9 mouse cellular contexts compared by ENCODE assay signal in genomic region chr13:110968507-110968905, GRCm38 (mm10).
DNase-seq lines count a peak whose midpoint lies in the region; ATAC-seq and TF ChIP-seq lines count a peak whose summit lies in the region.
"Had no signal": no experiment of that assay in that cellular context is flagged by ENCODE, and none has a peak within 500 bp of the region (broad histone marks: within the 10 kb centered on the region; RNA-seq: fewer than 3 reads in every experiment).

No protein-coding gene starts in this region.

- H3K27ac ChIP-seq in forebrain, embryonic 16.5 days (ENCODE audit: low read length) = no peak overlapping the region
- H3K27ac ChIP-seq in hindbrain, embryonic 13.5 days = no peak overlapping the region
- no peak overlapping the region for H3K27ac ChIP-seq in neural tube, embryonic 14.5 days (ENCODE audit: low read depth, low read length)
- H3K27ac ChIP-seq: midbrain, embryonic 12.5 days had no signal

- no peak overlapping the region for H3K9ac ChIP-seq in forebrain, embryonic 16.5 days (replicated peaks; ENCODE audit: low read depth, low read length)
- no peak overlapping the region for H3K9ac ChIP-seq in hindbrain, embryonic 13.5 days
- H3K9ac ChIP-seq in neural tube, embryonic 14.5 days (replicated peaks; ENCODE audit: low read depth, low read length) = no peak overlapping the region
- H3K9ac ChIP-seq: midbrain, embryonic 12.5 days had no signal

- DNase-seq in kidney, postnatal 10 days = peak; percentile 32
- no peak for DNase-seq in kidney, adult 8-10 months
- DNase-seq in brain, embryonic 14.5 days (ENCODE audit: low read depth) = peak; percentile 31
- DNase-seq in thymus, postnatal 14 days = no peak
- DNase-seq in layer of hippocampus, adult 9-11 months = no peak

- no peak overlapping the region for H3K4me2 ChIP-seq in forebrain, embryonic 16.5 days (ENCODE audit: low read length)
- no peak overlapping the region for H3K4me2 ChIP-seq in hindbrain, embryonic 13.5 days
- no peak overlapping the region for H3K4me2 ChIP-seq in neural tube, embryonic 14.5 days (ENCODE audit: low read depth, low read length)
- H3K4me2 ChIP-seq: midbrain, embryonic 12.5 days had no signal

- WGBS in forebrain, embryonic 16.5 days = 39% methylated on average over 7 of the region's 7 CpGs
- 61% methylated on average over 7 of the region's 7 CpGs for WGBS in hindbrain, embryonic 13.5 days
- WGBS in neural tube, embryonic 14.5 days = 67% methylated on average over 7 of the region's 7 CpGs

- ATAC-seq in forebrain, embryonic 16.5 days = peak; percentile 29
- ATAC-seq in hindbrain, embryonic 13.5 days (ENCODE audit: low FRiP score) = peak; percentile 72
- peak; percentile 52; the same call in 1 of the 2 replicates for ATAC-seq in neural tube, embryonic 14.5 days (ENCODE audit: low read depth)

- no peak for TF ChIP-seq POLR2A in brain, embryonic 14.5 days (IDR thresholded peaks at IDR 0.05; ENCODE audit: borderline replicate concordance, extremely low read depth, insufficient read depth, insufficient read length, poor library complexity, severe bottlenecking)

- H3K4me3 ChIP-seq in forebrain, embryonic 16.5 days (replicated peaks; ENCODE audit: low read length) = no peak overlapping the region
- H3K4me3 ChIP-seq in hindbrain, embryonic 13.5 days = no peak overlapping the region
- H3K4me3 ChIP-seq in neural tube, embryonic 14.5 days (ENCODE audit: low read depth, low read length) = no peak overlapping the region
- H3K4me3 ChIP-seq: midbrain, embryonic 12.5 days had no signal

- H3K36me3 ChIP-seq in forebrain, embryonic 16.5 days (ENCODE audit: control insufficient read depth, insufficient read depth) = no peaks in the 10 kb centered on the region
- H3K36me3 ChIP-seq in hindbrain, embryonic 13.5 days = no peaks in the 10 kb centered on the region
- no peaks in the 10 kb centered on the region for H3K36me3 ChIP-seq in neural tube, embryonic 14.5 days (ENCODE audit: control insufficient read depth, insufficient read depth, low read length)
- H3K36me3 ChIP-seq: midbrain, embryonic 12.5 days had no signal

- TF ChIP-seq CTCF in brain, embryonic 14.5 days (IDR thresholded peaks at IDR 0.05; ENCODE audit: borderline replicate concordance, extremely low read depth, insufficient read depth, insufficient read length) = peak; percentile 17; the same call in 1 of the 2 replicates

- no peaks in the 10 kb centered on the region for H3K9me3 ChIP-seq in forebrain, embryonic 16.5 days (ENCODE audit: control insufficient read depth, low read length)
- H3K9me3 ChIP-seq in hindbrain, embryonic 13.5 days = no peaks in the 10 kb centered on the region
- no peaks in the 10 kb centered on the region for H3K9me3 ChIP-seq in neural tube, embryonic 14.5 days (ENCODE audit: control insufficient read depth, low read length)
- H3K9me3 ChIP-seq: midbrain, embryonic 12.5 days had no signal

- H3K27me3 ChIP-seq in forebrain, embryonic 16.5 days (replicated peaks; ENCODE audit: control insufficient read depth, insufficient read depth, low read length) = no peaks in the 10 kb centered on the region
- H3K27me3 ChIP-seq in hindbrain, embryonic 13.5 days = no peaks in the 10 kb centered on the region
- no peaks in the 10 kb centered on the region for H3K27me3 ChIP-seq in neural tube, embryonic 14.5 days (ENCODE audit: control insufficient read depth, insufficient read depth, low read length)

- 0 out of 2 replicates have a peak, but pooled peaks cover 3% of the 10 kb centered on the region for H3K4me1 ChIP-seq in forebrain, embryonic 16.5 days (replicated peaks; ENCODE audit: control insufficient read depth, insufficient read depth, low read length)
- H3K4me1 ChIP-seq in hindbrain, embryonic 13.5 days (replicated peaks) = peaks cover 4% of the 10 kb centered on the region; the same call in 1 of the 2 replicates
- no peaks in the 10 kb centered on the region for H3K4me1 ChIP-seq in neural tube, embryonic 14.5 days (ENCODE audit: control insufficient read depth, insufficient read depth, low read length)

Comparison
In these comparisons a context has a peak if more than half of its experiments do, and no peak if none do; other contexts are left out.
1. DNase-seq: peak in kidney, postnatal 10 days (single experiment) and brain, embryonic 14.5 days (single experiment); none in kidney, adult 8-10 months (0 of 2), thymus, postnatal 14 days (single experiment) and layer of hippocampus, adult 9-11 months (single experiment).
2. Peak in every context shown above with its lines, with median percentiles within 50 percentile points of each other: ATAC-seq.